Mouse (Mus musculus) central nervous system, embryonic 18 days (tissue): Measurements from ENCODE around the gene Fam189a1. TPM values are rescaled to one million over a fixed set of nuclear protein-coding genes. Genes with fewer than 3 reads are reported as not detected.

Experiments used
- polyA plus RNA-seq: library from polyadenylated mRNA; depleted of rRNA; stranded (reverse); fragments of >200 nt; gene quantifications from 2 replicates; pipeline ENCODE4 v1.2.3, GENCODE M21; 2012; rRNA removed

Fam189a1 gene
- polyA plus RNA-seq: 23.3 and 24.2 TPM in 2 replicates

DNA sequence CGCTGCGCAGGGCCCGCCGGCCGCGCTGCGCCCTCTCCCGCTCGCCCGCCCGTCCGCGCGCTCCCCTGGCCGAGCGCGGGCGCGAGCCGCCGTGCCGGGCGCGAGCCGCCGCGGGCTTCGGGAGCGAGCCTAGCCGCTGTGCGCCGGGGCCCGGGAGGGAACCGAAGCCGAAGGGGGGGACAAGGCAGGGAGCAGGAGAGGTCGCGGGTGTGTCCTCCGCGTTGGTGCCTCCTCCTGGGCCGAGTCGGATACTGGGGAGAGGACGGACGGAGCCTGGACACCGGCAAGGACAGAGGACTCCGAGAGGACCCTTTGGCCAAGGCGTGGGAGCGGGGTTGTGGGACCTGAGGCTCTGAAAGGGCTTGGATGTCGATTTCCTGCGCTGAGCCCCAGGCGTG, at the start of gene Fam189a1:
TSS of gene Fam189a1 (minus strand) at position 57 of the 398 bp plus-strand sequence.

DNA sequence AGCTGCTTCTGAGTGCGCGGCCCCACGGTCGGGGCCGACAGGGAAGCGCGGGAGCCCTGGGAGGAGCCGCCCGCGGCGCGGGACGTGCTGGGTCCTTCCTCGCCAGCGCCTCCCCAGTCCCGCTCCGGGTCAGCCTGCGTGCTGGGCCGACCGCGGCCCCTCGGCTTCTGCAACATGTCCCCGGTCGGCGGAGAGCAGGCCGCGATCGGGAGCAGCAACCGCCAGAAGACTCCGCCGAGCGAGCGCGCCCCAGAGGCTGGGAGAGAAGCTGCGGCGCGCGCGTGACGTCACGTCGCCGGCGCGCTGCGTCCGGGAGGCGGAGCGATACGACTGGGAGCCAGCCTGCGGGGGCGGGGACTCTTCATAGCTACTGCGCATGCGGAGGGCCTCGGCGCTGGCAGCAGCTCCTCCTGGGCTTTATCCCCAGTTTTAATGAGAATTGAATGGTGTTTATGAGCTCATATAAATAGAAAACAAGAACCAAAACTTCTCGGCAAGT, 283.6 kb downstream of the Fam189a1 start, which contains the start of gene Nsmce3:
TSS of gene Nsmce3 (minus strand) at position 255 of the 499 bp plus-strand sequence.

